Comparison of ENCODE assay signal across 25 mouse cellular contexts in genomic region chr1:59945969-59946368, GRCm38 (mm10). TPM values are rescaled to one million over a fixed set of nuclear protein-coding genes. Genes with fewer than 3 reads are reported as not detected.
DNase-seq lines count a peak whose midpoint lies in the region; ATAC-seq and TF ChIP-seq lines count a peak whose summit lies in the region.
"Had no signal": no experiment of that assay in that cellular context is flagged by ENCODE, and none has a peak within 500 bp of the region (broad histone marks: within the 10 kb centered on the region; RNA-seq: fewer than 3 reads in every experiment).

No protein-coding gene starts in this region.

- peak overlapping the region; percentile 36; the same call in 1 of the 2 replicates for H3K27ac ChIP-seq in layer of hippocampus, adult 2 months
- H3K27ac ChIP-seq in forebrain, embryonic 16.5 days (ENCODE audit: low read length) = no peak overlapping the region
- H3K27ac ChIP-seq: embryonic facial prominence, embryonic 13.5 days; embryonic facial prominence, embryonic 15.5 days; forebrain, embryonic 10.5 days; forebrain, embryonic 12.5 days had no signal

- no peak overlapping the region for H3K4me3 ChIP-seq in layer of hippocampus, adult 2 months
- H3K4me3 ChIP-seq in forebrain, embryonic 16.5 days (replicated peaks; ENCODE audit: low read length) = no peak overlapping the region
- H3K4me3 ChIP-seq: embryonic facial prominence, embryonic 13.5 days; embryonic facial prominence, embryonic 15.5 days; erythroblast, embryonic 14.5 days; forebrain, embryonic 10.5 days; forebrain, embryonic 12.5 days had no signal

- no peak for TF ChIP-seq CTCF in layer of hippocampus, adult 2 months (conservative IDR thresholded peaks at IDR 0.05)

- no peaks in the 10 kb centered on the region for H3K27me3 ChIP-seq in forebrain, embryonic 16.5 days (replicated peaks; ENCODE audit: control insufficient read depth, insufficient read depth, low read length)
- H3K27me3 ChIP-seq: embryonic facial prominence, embryonic 13.5 days; embryonic facial prominence, embryonic 15.5 days; forebrain, embryonic 12.5 days; Patski had no signal

- peaks cover 7% of the 10 kb centered on the region; the same call in 1 of the 2 replicates for H3K36me3 ChIP-seq in forebrain, embryonic 16.5 days (ENCODE audit: control insufficient read depth, insufficient read depth)

- no peak overlapping the region for H3K9ac ChIP-seq in forebrain, embryonic 16.5 days (replicated peaks; ENCODE audit: low read depth, low read length)
- H3K9ac ChIP-seq: embryonic facial prominence, embryonic 13.5 days; embryonic facial prominence, embryonic 15.5 days; forebrain, embryonic 12.5 days; forebrain, postnatal 0 days had no signal

- peak; percentile 66; the same call in 1 of the 2 replicates for ATAC-seq in megakaryocyte-erythroid progenitor cell, adult 5-6 weeks (replicated peaks; ENCODE audit: low FRiP score, low TSS enrichment, poor library complexity, severe bottlenecking)
- ATAC-seq in forebrain, embryonic 16.5 days = no peak
- ATAC-seq: activated CD4-positive, CD25-positive, alpha-beta regulatory T cell, adult 4 months; forebrain, embryonic 14.5 days; forebrain, postnatal 0 days; Patski had no signal

- H3K4me2 ChIP-seq in forebrain, embryonic 16.5 days (ENCODE audit: low read length) = no peak overlapping the region
- H3K4me2 ChIP-seq: embryonic facial prominence, embryonic 13.5 days; embryonic facial prominence, embryonic 15.5 days; forebrain, embryonic 12.5 days had no signal

- 59% methylated on average over 1 of the region's 1 CpGs for WGBS in forebrain, embryonic 16.5 days

- H3K4me1 ChIP-seq in forebrain, embryonic 16.5 days (replicated peaks; ENCODE audit: control insufficient read depth, insufficient read depth, low read length) = 0 out of 2 replicates have a peak, but pooled peaks cover 2% of the 10 kb centered on the region
- H3K4me1 ChIP-seq: forebrain, embryonic 12.5 days had no signal

- no peaks in the 10 kb centered on the region for H3K9me3 ChIP-seq in forebrain, embryonic 16.5 days (ENCODE audit: control insufficient read depth, low read length)
- H3K9me3 ChIP-seq: embryonic facial prominence, embryonic 13.5 days; embryonic facial prominence, embryonic 15.5 days; forebrain, embryonic 10.5 days; forebrain, embryonic 12.5 days had no signal

- DNase-seq in layer of hippocampus, adult 2 months (ENCODE audit: low spot score in 2 of 2) = no peak
- DNase-seq in layer of hippocampus, adult 18-20 months (ENCODE audit: low spot score in 2 of 2) = no peak
- peak; percentile 35 for DNase-seq in brain, adult 2 months (ENCODE audit: low read depth, low spot score)
- DNase-seq in kidney, postnatal 14 days = no peak
- DNase-seq: adrenal gland, adult 8-10 months; adrenal gland, postnatal 14 days; adrenal gland, postnatal 36 days; cerebellum, adult 11 months; cerebellum, adult 18-20 months; cerebellum, adult 8-10 months; cerebellum, adult 9-11 months; cerebellum, postnatal 14 days; cerebellum, postnatal 36 days; embryo, embryonic 11 days; forebrain, postnatal 0 days had no signal

RNA-seq across cellular contexts. Expression of gene Fam117b, which starts 33.2 kb away (rescaled TPM):
- 10 to 100 TPM; 55.7 to 57.3 TPM for total RNA-seq in layer of hippocampus, adult 2 months (2021)
- total RNA-seq in layer of hippocampus, adult 18-20 months (2021) = 10 to 100 TPM; 57.7 to 58.8 TPM
- 22.3 and 32.0 TPM in 2 replicates for total RNA-seq in megakaryocyte-erythroid progenitor cell, adult 5-6 weeks (2014; fragmentation: Nextera tagmentation)
- total RNA-seq in megakaryocyte-erythroid progenitor cell, adult 5-6 weeks (2017) = 30.0 and 32.6 TPM in 2 replicates
- 29.6 and 33.5 TPM in 2 replicates for polyA plus RNA-seq in forebrain, embryonic 16.5 days (2015; fragmentation: Nextera tagmentation; extraction: Ambion mirVana)
